Mouse (Mus musculus) stomach, embryonic 16.5 days (tissue): Measurements from ENCODE around the gene 1700013F07Rik. TPM values are rescaled to one million over a fixed set of nuclear protein-coding genes. Genes with fewer than 3 reads are reported as not detected.

Source experiments
- ATAC-seq: fragments of 200-750 bp; cut with Nextera tagmentation; 2 replicates; pipeline ENCODE4 v1.8.0; 2017; ENCODE audit warnings: moderate number of reproducible peaks, moderate TSS enrichment; ENCODE audit not compliant: insufficient read depth, low FRiP score
- H3K27ac ChIP-seq: fragments of 300-500 bp; sonication (generic); 2 replicates; pipeline ENCODE4 v1.5.1; 2014; ENCODE audit warnings: low read length
- H3K27me3 ChIP-seq: fragments of 300-500 bp; sonication (generic); 2 replicates; pipeline ENCODE4 v1.6.1; 2014; ENCODE audit warnings: low read length, control low read depth, mixed read lengths; ENCODE audit not compliant: control insufficient read depth, insufficient read depth
- H3K36me3 ChIP-seq: fragments of 300-500 bp; sonication (generic); 2 replicates; pipeline ENCODE4 v1.6.1; 2014; ENCODE audit warnings: low read length; ENCODE audit not compliant: control insufficient read depth, insufficient read depth
- H3K4me1 ChIP-seq: fragments of 300-500 bp; sonication (generic); 2 replicates; pipeline ENCODE4 v1.6.1; 2014; ENCODE audit warnings: low read length, control low read depth, mixed read lengths; ENCODE audit not compliant: control insufficient read depth, insufficient read depth
- H3K4me2 ChIP-seq: fragments of 300-500 bp; sonication (generic); 2 replicates; pipeline ENCODE4 v1.6.1; 2014; ENCODE audit warnings: low read depth, low read length, mixed read lengths
- H3K4me3 ChIP-seq: fragments of 300-500 bp; sonication (generic); replicated peaks from 2 replicates; pipeline ENCODE4 v1.5.1; 2014; ENCODE audit warnings: mild to moderate bottlenecking, low read length
- H3K9ac ChIP-seq: fragments of 300-500 bp; sonication (generic); 2 replicates; pipeline ENCODE4 v1.6.1; 2014; ENCODE audit warnings: low read length
- H3K9me3 ChIP-seq: fragments of 300-500 bp; sonication (generic); replicated peaks from 2 replicates; pipeline ENCODE4 v1.6.1; 2016; ENCODE audit warnings: low read length, control low read depth; ENCODE audit not compliant: control insufficient read depth
- WGBS: fragments of 180-500 bp; shearing (Covaris S2); extraction: QIAGEN DNeasy Blood & Tissue Kit; methylation state at CpG from one replicate; pipeline ENCODE4 v1.1.7; 2014; 5-methylcytosine and 5-hydroxymethylcytosine counted together
- polyA plus RNA-seq: library from polyadenylated mRNA; unstranded; fragments of >200 nt; fragmentation: Nextera tagmentation; extraction: Ambion mirVana; gene quantifications from 2 replicates; pipeline ENCODE4 v1.2.1, GENCODE M21; 2015

The 1700013F07Rik gene
- polyA plus RNA-seq, 1 experiment from 2014 or later: not detected

DNA sequence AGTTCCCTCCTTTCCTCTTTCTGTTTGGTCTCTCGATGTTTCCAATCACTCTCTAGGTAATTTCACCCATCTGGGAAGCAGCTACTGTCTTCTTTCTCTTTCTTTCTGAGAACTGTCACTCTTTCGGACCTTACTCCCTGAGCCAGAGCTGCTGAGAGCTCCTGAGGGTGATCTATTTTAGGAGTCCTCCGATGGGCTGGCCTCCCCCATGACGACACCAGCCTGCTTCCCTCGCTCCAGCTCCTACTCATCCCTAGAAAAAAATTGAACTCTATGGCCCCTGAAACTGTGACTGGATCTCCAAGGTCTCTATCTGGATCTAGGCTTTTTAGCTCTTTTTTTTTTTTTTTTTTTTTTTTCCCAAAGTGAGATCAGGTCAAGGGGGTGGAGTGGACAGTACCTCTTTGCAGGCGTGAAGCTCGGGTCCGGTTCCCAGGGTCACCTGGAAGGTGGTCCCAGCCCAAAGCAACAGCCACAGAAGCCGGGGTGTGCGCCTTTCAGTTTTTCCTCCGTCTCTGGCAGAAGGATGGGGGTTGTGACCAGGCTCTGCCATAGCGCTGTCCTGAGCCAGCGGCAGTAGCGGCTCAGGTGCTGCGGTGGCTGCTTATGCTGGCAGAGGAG lies 2.1 kb downstream of the 1700013F07Rik start:
- 10% methylated on average over 15 of the region's 15 CpGs for WGBS
- Histone ChIP-seq H3K4me1 (peaks cover 8% of the 10 kb centered on the region; the same call in 1 of the 2 replicates), H3K27ac (no peak overlapping the region), H3K4me3 (peak overlapping the region; percentile 42), H3K36me3 (no peaks in the 10 kb centered on the region), H3K9me3 (no peaks in the 10 kb centered on the region), H3K27me3 (peaks cover 11% of the 10 kb centered on the region), H3K9ac (peak overlapping the region; percentile 26; the same call in 1 of the 2 replicates), H3K4me2 (peak overlapping the region; percentile 73)
- no peak for ATAC-seq

DNA sequence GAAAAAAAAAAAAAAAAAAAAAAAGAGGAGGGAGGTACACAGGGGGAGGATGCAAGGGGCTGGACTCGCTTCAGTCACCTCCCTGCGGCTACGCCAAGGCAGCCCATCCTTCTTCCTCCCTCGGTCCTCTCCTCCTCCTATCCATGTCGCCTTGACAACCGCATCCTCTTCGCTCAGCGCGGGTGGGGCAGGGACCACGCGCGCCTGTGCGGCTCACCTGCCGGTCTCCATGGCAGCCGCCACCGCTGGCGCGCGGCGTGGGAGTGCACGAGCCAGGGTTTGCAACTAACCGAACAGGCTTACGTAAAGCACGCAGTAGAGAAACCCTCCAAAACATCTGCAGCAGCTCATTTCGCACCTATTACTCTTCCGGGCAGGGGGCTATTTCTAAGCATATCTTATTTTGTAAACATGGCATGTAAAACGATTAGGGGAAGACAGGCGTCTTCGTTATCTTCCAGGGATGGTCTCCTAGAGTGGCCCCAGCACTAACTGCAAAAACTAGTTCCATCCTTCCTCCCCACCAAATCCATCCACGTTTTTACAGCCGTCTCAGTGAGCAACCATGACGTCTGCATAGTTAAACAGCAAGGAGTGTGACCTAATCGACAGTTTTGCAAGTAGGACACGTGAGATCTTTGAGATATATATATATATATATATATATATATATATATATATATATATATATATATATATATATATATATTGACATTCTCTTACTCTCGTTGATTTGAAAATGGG lies 2.7 kb downstream of the 1700013F07Rik start, which contains the start of gene 5330417C22Rik:
Gene 5330417C22Rik, minus strand, starts transcription at position 20 of the 744 bp plus-strand sequence.
- WGBS: 1% methylated on average over 35 of the region's 35 CpGs
- Histone ChIP-seq H3K27ac (no peak within 1 kb of the TSS), H3K9me3 (no peaks in the 10 kb centered on the region), H3K9ac (peak within 1 kb of the TSS; percentile 26; the same call in 1 of the 2 replicates), H3K4me3 (peak within 1 kb of the TSS; percentile 42), H3K4me2 (peak within 1 kb of the TSS; percentile 73), H3K4me1 (peaks cover 8% of the 10 kb centered on the region; the same call in 1 of the 2 replicates), H3K36me3 (no peaks in the 10 kb centered on the region), H3K27me3 (peaks cover 11% of the 10 kb centered on the region)
- ATAC-seq: peak; percentile 65; the same call in 1 of the 2 replicates

DNA sequence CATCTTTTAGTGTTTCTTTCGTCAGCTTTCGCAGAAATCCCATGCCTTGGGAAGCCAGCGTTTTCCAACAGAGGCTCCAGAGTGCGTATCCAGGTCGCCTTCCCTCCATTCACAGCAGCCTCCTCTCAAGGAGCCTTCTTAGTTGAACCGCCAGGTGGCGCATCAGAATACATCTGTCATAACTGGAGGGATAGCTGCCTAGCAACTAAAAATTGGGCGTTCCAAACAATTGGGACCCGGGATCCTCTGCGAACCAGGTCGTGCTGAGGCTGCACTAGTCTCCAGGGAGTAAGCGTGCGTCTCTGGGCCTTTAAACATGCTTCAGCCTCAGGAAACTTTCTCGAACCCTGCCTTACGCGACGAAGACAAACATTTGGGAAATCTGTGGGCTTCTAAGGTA lies 3.4 kb downstream of the 1700013F07Rik start:
- Histone ChIP-seq H3K4me1 (peaks cover 8% of the 10 kb centered on the region; the same call in 1 of the 2 replicates), H3K27ac (no peak overlapping the region), H3K9ac (0 out of 2 replicates have a peak overlapping the region, but pooled peaks have one; percentile 4), H3K9me3 (no peaks in the 10 kb centered on the region), H3K27me3 (peaks cover 11% of the 10 kb centered on the region), H3K4me2 (peak overlapping the region; percentile 73), H3K4me3 (peak overlapping the region; percentile 9; the same call in 1 of the 2 replicates), H3K36me3 (no peaks in the 10 kb centered on the region)
- WGBS: 6% methylated on average over 17 of the region's 17 CpGs
- peak; percentile 56; the same call in 1 of the 2 replicates for ATAC-seq

DNA sequence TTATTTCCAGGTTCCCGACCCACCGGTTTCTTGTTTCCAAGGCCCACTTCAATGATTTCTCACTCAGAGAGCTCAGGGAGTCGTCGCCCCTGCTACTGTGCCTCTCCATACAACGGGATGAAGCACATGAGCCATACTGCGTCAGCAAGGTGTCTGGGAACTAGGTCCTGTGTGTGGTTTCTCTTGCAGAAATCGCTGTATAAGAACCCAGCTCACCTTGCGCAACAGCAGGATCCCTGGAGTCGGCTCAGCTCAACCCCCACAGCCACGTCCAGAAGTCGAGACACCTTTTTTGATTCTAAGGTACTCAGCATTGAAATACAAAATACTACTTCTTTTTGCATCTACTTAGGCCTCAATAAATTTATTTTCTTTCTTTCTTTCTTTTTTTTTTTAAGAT lies 8.3 kb downstream of the 1700013F07Rik start:
- no peak overlapping the region for H3K9ac ChIP-seq
- 74% methylated on average over 11 of the region's 11 CpGs for WGBS
- H3K27me3 ChIP-seq: no peaks in the 10 kb centered on the region
- no peak overlapping the region for H3K4me3 ChIP-seq
- H3K36me3 ChIP-seq: no peaks in the 10 kb centered on the region
- ATAC-seq: no peak
- no peaks in the 10 kb centered on the region for H3K9me3 ChIP-seq
- peaks cover 3% of the 10 kb centered on the region; the same call in 1 of the 2 replicates for H3K4me1 ChIP-seq
- H3K27ac ChIP-seq: no peak overlapping the region
- H3K4me2 ChIP-seq: no peak overlapping the region

DNA sequence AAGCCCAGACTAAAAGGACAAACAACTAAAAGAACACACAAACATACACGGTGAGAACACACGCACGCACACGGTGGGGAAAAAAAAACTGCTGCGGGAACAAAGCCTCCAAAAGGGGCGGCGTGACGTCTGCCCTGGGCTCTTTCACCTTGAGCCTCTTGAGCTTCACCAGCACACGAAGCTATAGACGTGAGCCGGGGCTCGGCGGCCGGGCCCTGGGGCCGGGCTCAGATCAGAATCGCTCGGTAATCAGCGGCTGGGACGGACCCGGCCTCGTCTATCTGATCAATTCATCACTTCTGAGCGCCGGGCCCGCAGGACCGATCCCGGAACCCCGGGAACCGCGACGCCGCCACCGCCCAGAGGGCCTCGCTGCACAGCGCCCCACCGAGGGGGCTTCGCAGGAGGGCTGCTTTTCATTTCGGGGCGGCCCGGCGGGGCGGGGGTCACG lies 20.2 kb downstream of the 1700013F07Rik start:
- peak; percentile 62 for ATAC-seq
- Histone ChIP-seq H3K27me3 (no peaks in the 10 kb centered on the region), H3K36me3 (peaks cover 14% of the 10 kb centered on the region), H3K27ac (peak overlapping the region; percentile 80), H3K9me3 (no peaks in the 10 kb centered on the region), H3K4me2 (peak overlapping the region; percentile 65), H3K4me1 (peaks cover 7% of the 10 kb centered on the region; the same call in 1 of the 2 replicates), H3K9ac (peak overlapping the region; percentile 96), H3K4me3 (peak overlapping the region; percentile 75)
- WGBS: under 1% methylated on average over 42 of the region's 42 CpGs

DNA sequence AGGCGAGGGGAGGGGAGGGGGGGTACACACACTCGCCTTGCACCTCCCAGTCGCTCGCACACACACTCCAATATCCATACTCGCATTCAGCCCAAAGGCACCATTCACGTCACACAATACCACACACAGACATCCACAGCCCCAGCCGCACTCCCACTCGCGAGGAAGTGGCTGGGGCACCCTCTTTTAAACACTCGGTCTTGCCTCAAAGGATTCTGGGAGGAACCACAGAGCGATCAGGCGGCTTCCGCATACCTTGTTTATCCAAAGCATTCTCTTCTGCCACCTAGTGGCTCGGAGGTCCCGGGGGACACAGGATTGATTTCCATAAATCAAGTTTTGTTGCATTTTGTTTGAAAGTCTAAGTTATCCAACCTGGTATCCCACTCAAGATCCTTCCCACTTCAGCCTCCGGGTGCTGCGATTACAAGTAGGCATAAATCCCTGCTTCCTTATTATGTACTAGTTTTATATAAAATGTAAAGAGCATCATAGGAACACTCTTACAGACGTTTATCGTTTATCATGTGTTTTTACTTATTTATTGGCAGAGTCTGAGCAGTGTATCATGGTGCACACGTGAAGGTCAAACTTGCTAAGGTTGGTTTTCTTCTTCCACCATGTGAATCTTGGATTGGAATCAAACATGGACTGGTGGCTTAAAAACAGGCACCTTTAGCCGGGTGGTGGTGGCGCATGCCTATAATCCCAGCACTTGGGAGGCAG lies 20.8 kb downstream of the 1700013F07Rik start:
- H3K4me2 ChIP-seq: peak overlapping the region; percentile 65
- peak; percentile 97 for ATAC-seq
- 17% methylated on average over 21 of the region's 22 CpGs for WGBS
- H3K9ac ChIP-seq: peak overlapping the region; percentile 96
- peaks cover 14% of the 10 kb centered on the region for H3K36me3 ChIP-seq
- no peaks in the 10 kb centered on the region for H3K9me3 ChIP-seq
- H3K4me1 ChIP-seq: peaks cover 7% of the 10 kb centered on the region; the same call in 1 of the 2 replicates
- no peaks in the 10 kb centered on the region for H3K27me3 ChIP-seq
- peak overlapping the region; percentile 80 for H3K27ac ChIP-seq
- H3K4me3 ChIP-seq: peak overlapping the region; percentile 75

DNA sequence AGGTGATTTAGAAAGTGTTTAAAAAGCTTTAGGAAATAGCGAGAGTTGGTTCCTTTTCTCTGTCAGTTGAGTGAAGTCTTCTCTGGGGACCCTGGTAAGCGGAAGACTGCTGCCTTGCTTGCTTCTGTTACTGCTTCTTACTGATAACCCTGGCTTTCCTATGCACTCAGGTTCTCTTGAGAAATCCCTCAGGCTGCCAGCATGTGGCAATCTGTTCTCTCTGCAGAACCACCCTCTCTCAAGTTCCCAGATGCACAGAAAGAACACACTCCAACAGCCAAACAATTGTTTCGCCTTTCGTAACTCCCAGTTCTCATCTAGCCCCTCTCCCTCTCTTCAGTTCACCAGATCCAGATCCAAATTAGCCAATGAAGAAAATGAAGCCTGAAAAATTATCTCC lies 23.9 kb downstream of the 1700013F07Rik start:
- no peak overlapping the region for H3K27ac ChIP-seq
- H3K9ac ChIP-seq: no peak overlapping the region
- H3K27me3 ChIP-seq: no peaks in the 10 kb centered on the region
- 94% methylated on average over 4 of the region's 4 CpGs for WGBS
- H3K4me1 ChIP-seq: peaks cover 7% of the 10 kb centered on the region; the same call in 1 of the 2 replicates
- no peak overlapping the region for H3K4me3 ChIP-seq
- no peak for ATAC-seq
- H3K36me3 ChIP-seq: peaks cover 14% of the 10 kb centered on the region
- no peaks in the 10 kb centered on the region for H3K9me3 ChIP-seq
- H3K4me2 ChIP-seq: no peak overlapping the region

DNA sequence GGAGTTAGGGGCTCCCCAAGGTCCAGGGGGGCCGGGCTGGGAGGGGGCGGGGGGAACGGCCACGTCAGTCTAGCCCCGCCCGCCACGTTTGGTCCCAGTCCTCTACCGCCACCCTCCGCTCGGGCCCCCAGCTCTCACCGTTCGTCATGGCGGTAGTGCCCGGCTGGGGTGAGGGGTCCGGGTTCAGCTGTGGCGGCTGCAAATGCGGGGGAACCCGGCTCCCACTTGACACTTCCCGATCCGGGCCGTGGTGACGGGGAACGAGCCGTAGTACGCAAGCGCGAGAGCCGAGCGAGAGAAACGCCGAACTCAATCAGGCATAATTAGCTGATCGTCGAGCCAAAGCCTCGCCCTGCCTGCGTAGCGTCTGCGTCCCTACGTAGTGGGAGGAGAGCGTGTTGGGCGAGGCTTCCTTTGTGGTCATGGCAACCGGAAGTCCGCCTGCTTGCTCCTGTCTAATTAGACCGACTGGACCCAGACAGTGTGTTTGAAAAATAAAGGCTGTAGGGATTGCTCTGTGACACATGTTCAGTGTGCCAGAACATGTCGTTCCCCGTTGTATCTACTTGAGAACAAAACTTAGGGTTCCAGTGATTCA lies 28.3 kb downstream of the 1700013F07Rik start, which contains the start of gene Tmem167b:
Gene Tmem167b, minus strand, starts transcription at position 334 of the 598 bp plus-strand sequence.
- Histone ChIP-seq H3K27ac (peak within 1 kb of the TSS; percentile 96), H3K27me3 (no peaks in the 10 kb centered on the region), H3K4me2 (peak within 1 kb of the TSS; percentile 83), H3K4me3 (peak within 1 kb of the TSS; percentile 85), H3K9me3 (no peaks in the 10 kb centered on the region), H3K4me1 (no peaks in the 10 kb centered on the region), H3K36me3 (peaks cover 14% of the 10 kb centered on the region), H3K9ac (peak within 1 kb of the TSS; percentile 90)
- peak; percentile 98 for ATAC-seq
- WGBS: 0% methylated on average over 45 of the region's 45 CpGs
